ENCODE assay signal across 28 mouse cellular contexts in the genomic region with DNA sequence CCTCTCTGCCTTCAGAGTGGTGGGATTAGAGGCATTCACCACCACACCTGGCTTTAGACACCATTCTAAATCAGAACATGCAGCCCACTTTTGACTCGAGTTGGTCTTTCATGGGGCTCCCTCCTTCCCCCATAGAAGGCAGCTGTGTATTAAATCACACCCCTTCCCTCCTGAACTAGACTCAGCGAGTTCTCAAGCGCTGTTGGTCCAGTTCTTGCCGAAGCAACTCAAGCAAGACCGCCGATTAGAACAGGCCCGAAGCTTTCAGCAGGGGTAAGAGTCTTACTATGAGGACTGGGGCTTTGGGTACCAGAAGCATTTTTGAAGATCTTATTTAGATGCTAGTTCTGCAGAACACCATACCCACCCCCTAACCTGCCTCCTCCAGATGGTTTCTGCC. TPM values are rescaled to one million over a fixed set of nuclear protein-coding genes. Genes with fewer than 3 reads are reported as not detected.
DNase-seq lines count a peak whose midpoint lies in the region; ATAC-seq lines count a peak whose summit lies in the region.
"Had no signal": no experiment of that assay in that cellular context is flagged by ENCODE, and none has a peak within 500 bp of the region (broad histone marks: within the 10 kb centered on the region; RNA-seq: fewer than 3 reads in every experiment).

No protein-coding gene starts in this region.

- peak; percentile 88 for DNase-seq in heart, adult 11 months
- no peak for DNase-seq in heart, adult 18-20 months
- peak; percentile 50 for DNase-seq in intestine, embryonic 14.5 days (ENCODE audit: low spot score)
- peak; percentile 8 for DNase-seq in retina, postnatal 1 day
- DNase-seq in retina, embryonic 14.5 days (ENCODE audit: low spot score): no peak
- DNase-seq in embryonic facial prominence, embryonic 10.5 days (ENCODE audit: low spot score): peak; percentile 9
- DNase-seq in liver: no peak
- DNase-seq: adrenal gland, adult 8-10 months; adrenal gland, postnatal 14 days; B cell, adult 2 months; cerebellum, adult 11-12 months; cerebellum, adult 2 months; cerebellum, adult 9-10 months; cerebellum, postnatal 10 days; cerebellum, postnatal 25 days had no signal

- ATAC-seq in intestine, embryonic 14.5 days (replicated peaks; ENCODE audit: low FRiP score, low TSS enrichment, low read depth): no peak
- ATAC-seq in intestine, embryonic 16.5 days: no peak
- ATAC-seq: activated CD4-positive, CD25-positive, alpha-beta regulatory T cell, adult 4 months; CD4-positive, CD25-positive, alpha-beta regulatory T cell, adult 4 months; Patski had no signal

- WGBS in intestine, embryonic 14.5 days: 87% methylated on average over 7 of the region's 7 CpGs
- WGBS in intestine, embryonic 16.5 days: 88% methylated on average over 7 of the region's 7 CpGs
- 81% methylated on average over 7 of the region's 7 CpGs for WGBS in embryonic facial prominence, embryonic 10.5 days

- no peak overlapping the region for H3K27ac ChIP-seq in intestine, embryonic 14.5 days (ENCODE audit: low read depth)
- no peak overlapping the region for H3K27ac ChIP-seq in intestine, embryonic 16.5 days (ENCODE audit: low read length)
- H3K27ac ChIP-seq in embryonic facial prominence, embryonic 10.5 days (replicated peaks): no peak overlapping the region
- H3K27ac ChIP-seq: embryonic facial prominence, embryonic 13.5 days; embryonic facial prominence, embryonic 15.5 days; forebrain, embryonic 12.5 days had no signal

- no peaks in the 10 kb centered on the region for H3K9me3 ChIP-seq in intestine, embryonic 14.5 days (ENCODE audit: control insufficient read depth, low read length)
- no peaks in the 10 kb centered on the region for H3K9me3 ChIP-seq in intestine, embryonic 16.5 days (ENCODE audit: control insufficient read depth, low read length)
- no peaks in the 10 kb centered on the region for H3K9me3 ChIP-seq in embryonic facial prominence, embryonic 10.5 days
- H3K9me3 ChIP-seq: embryonic facial prominence, embryonic 13.5 days; embryonic facial prominence, embryonic 15.5 days; forebrain, embryonic 10.5 days; forebrain, embryonic 12.5 days; G1E had no signal

- H3K4me2 ChIP-seq in intestine, embryonic 14.5 days (ENCODE audit: low read length): no peak overlapping the region
- no peak overlapping the region for H3K4me2 ChIP-seq in intestine, embryonic 16.5 days (ENCODE audit: low read depth, low read length)

- no peak overlapping the region for H3K9ac ChIP-seq in intestine, embryonic 14.5 days (ENCODE audit: low read length)
- no peak overlapping the region for H3K9ac ChIP-seq in intestine, embryonic 16.5 days (ENCODE audit: low read depth, low read length)

- 0 out of 2 replicates have a peak, but pooled peaks cover 4% of the 10 kb centered on the region for H3K4me1 ChIP-seq in intestine, embryonic 14.5 days (replicated peaks; ENCODE audit: control insufficient read depth, insufficient read depth, low read length)
- peaks cover 4% of the 10 kb centered on the region; the same call in 1 of the 2 replicates for H3K4me1 ChIP-seq in intestine, embryonic 16.5 days (ENCODE audit: control insufficient read depth, insufficient read depth, low read length)
- peaks cover 9% of the 10 kb centered on the region for H3K4me1 ChIP-seq in embryonic facial prominence, embryonic 10.5 days

- 0 out of 2 replicates have a peak, but pooled peaks cover 3% of the 10 kb centered on the region for H3K27me3 ChIP-seq in intestine, embryonic 14.5 days (replicated peaks; ENCODE audit: control insufficient read depth, insufficient read depth, low read length)
- no peaks in the 10 kb centered on the region for H3K27me3 ChIP-seq in intestine, embryonic 16.5 days (replicated peaks; ENCODE audit: control insufficient read depth, insufficient read depth, low read length)
- peaks cover 63% of the 10 kb centered on the region for H3K27me3 ChIP-seq in embryonic facial prominence, embryonic 10.5 days (replicated peaks; ENCODE audit: low read depth, poor library complexity, severe bottlenecking)
- H3K27me3 ChIP-seq: CH12.LX; embryonic facial prominence, embryonic 15.5 days had no signal

- H3K36me3 ChIP-seq in intestine, embryonic 14.5 days (ENCODE audit: control insufficient read depth, insufficient read depth, low read length): no peaks in the 10 kb centered on the region
- no peaks in the 10 kb centered on the region for H3K36me3 ChIP-seq in intestine, embryonic 16.5 days (ENCODE audit: control insufficient read depth, insufficient read depth, low read length)
- no peaks in the 10 kb centered on the region for H3K36me3 ChIP-seq in embryonic facial prominence, embryonic 10.5 days (replicated peaks)
- H3K36me3 ChIP-seq: embryonic facial prominence, embryonic 13.5 days; embryonic facial prominence, embryonic 15.5 days; forebrain, embryonic 10.5 days; forebrain, embryonic 12.5 days; G1E had no signal

- no peak overlapping the region for H3K4me3 ChIP-seq in intestine, embryonic 14.5 days (ENCODE audit: low read depth, low read length)
- no peak overlapping the region for H3K4me3 ChIP-seq in intestine, embryonic 16.5 days (ENCODE audit: low read length)
- no peak overlapping the region for H3K4me3 ChIP-seq in embryonic facial prominence, embryonic 10.5 days
- H3K4me3 ChIP-seq: erythroblast, embryonic 14.5 days had no signal

RNA-seq across cellular contexts. Expression of a gene that starts 0.8 kb away (rescaled TPM):
- total RNA-seq in heart, adult 18-20 months (2021): not detected
- polyA plus RNA-seq in intestine, embryonic 14.5 days (2014; fragmentation: Nextera tagmentation; extraction: Ambion mirVana): not detected in 2 replicates
- not detected in 2 replicates for polyA plus RNA-seq in intestine, embryonic 16.5 days (2015; fragmentation: Nextera tagmentation; extraction: Ambion mirVana)
- polyA plus RNA-seq in embryonic facial prominence, embryonic 10.5 days (2016; fragmentation: Nextera tagmentation; extraction: Ambion mirVana): not detected in 2 replicates
- total RNA-seq: CH12.LX, G1E had no signal
- polyA plus RNA-seq: activated CD4-positive, CD25-positive, alpha-beta regulatory T cell, adult 4 months; CD4-positive, CD25-positive, alpha-beta regulatory T cell, adult 4 months; embryonic facial prominence, embryonic 11.5 days; embryonic facial prominence, embryonic 13.5 days; erythroblast, embryonic 14.5 days; forebrain, embryonic 10.5 days; forebrain, embryonic 12.5 days; forebrain, embryonic 14.5 days; G1E; Patski had no signal

RNA-seq across cellular contexts. Expression of a gene that starts 6.2 kb away (rescaled TPM):
- 1 to 10 TPM in 1 of 2 experiments, under 1 TPM in 1; 0.35 to 3.4 TPM for total RNA-seq in heart, adult 18-20 months (2021)
- polyA plus RNA-seq in intestine, embryonic 14.5 days (2014; fragmentation: Nextera tagmentation; extraction: Ambion mirVana): 0.88 and 0.93 TPM in 2 replicates
- polyA plus RNA-seq in intestine, embryonic 16.5 days (2015; fragmentation: Nextera tagmentation; extraction: Ambion mirVana): 1.8 and 2.0 TPM in 2 replicates
- 0.08 and 0.24 TPM in 2 replicates for polyA plus RNA-seq in embryonic facial prominence, embryonic 10.5 days (2016; fragmentation: Nextera tagmentation; extraction: Ambion mirVana)
- total RNA-seq: CH12.LX, G1E had no signal
- polyA plus RNA-seq: activated CD4-positive, CD25-positive, alpha-beta regulatory T cell, adult 4 months; CD4-positive, CD25-positive, alpha-beta regulatory T cell, adult 4 months; erythroblast, embryonic 14.5 days; G1E; Patski had no signal

RNA-seq across cellular contexts. Expression of a gene that starts 55.9 kb away (rescaled TPM):
- total RNA-seq in heart, adult 18-20 months (2021): 100 to 1,000 TPM; 122 to 149 TPM
- polyA plus RNA-seq in intestine, embryonic 14.5 days (2014; fragmentation: Nextera tagmentation; extraction: Ambion mirVana): 7.0 and 8.4 TPM in 2 replicates
- 5.5 and 7.2 TPM in 2 replicates for polyA plus RNA-seq in intestine, embryonic 16.5 days (2015; fragmentation: Nextera tagmentation; extraction: Ambion mirVana)
- polyA plus RNA-seq in embryonic facial prominence, embryonic 10.5 days (2016; fragmentation: Nextera tagmentation; extraction: Ambion mirVana): 6.5 and 7.3 TPM in 2 replicates
- polyA plus RNA-seq: G1E had no signal

Comparison
In these comparisons a context has a peak if more than half of its experiments do, and no peak if none do; other contexts are left out.
1. DNase-seq: peak in heart, adult 11 months (single experiment), intestine, embryonic 14.5 days (single experiment), retina, postnatal 1 day (single experiment) and embryonic facial prominence, embryonic 10.5 days (single experiment); none in heart, adult 18-20 months (0 of 2), retina, embryonic 14.5 days (single experiment) and liver (single experiment).